ENCODE assay signal across 8 mouse cellular contexts in the genomic region with DNA sequence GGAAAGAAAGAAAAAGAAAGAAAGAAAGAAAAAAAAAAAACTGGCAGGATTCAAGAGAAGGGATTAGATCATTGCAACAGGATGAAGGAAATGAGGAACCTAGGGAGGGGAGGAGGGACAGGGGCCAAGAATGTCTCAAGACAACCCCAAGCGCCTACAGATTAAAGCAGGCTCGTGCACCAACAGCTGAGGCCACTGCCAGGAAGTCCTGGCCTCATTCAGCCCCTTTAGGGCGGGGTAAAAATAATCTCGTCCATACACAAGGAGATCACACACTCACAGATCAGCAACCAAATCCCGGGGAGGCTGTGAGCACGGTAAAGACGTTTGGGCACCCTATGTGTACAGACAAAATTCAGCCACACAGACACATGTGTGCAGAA.
DNase-seq lines count a peak whose midpoint lies in the region; ATAC-seq and TF ChIP-seq lines count a peak whose summit lies in the region.

No protein-coding gene starts in this region.

- DNase-seq in adrenal gland, postnatal 36 days, result peak; percentile 63 to 74
- DNase-seq in adrenal gland, adult 2 months, result no peak
- DNase-seq in ES-E14 (ENCODE audit: low read depth, low spot score) (no peak), liver (peak; percentile 71)
- peak; percentile 79 for DNase-seq in heart, postnatal 25 days (ENCODE audit: low spot score)
- DNase-seq in right cerebral cortex, postnatal 25 days, result no peak

- H3K4me3 ChIP-seq in ES-E14 (ENCODE audit: insufficient read depth in 1 of 2, low read depth in 1 of 2, low read length in 2 of 2, poor library complexity in 1 of 2, severe bottlenecking in 1 of 2), result peak overlapping the region; percentile 4 to 53; a peak in 3 of 4 replicates
- peak overlapping the region; percentile 42 for H3K4me3 ChIP-seq in erythroblast, embryonic 14.5 days (replicated peaks)
- no peak overlapping the region for H3K4me3 ChIP-seq in midbrain, embryonic 15.5 days

- peak; percentile 17 for ATAC-seq in midbrain, embryonic 15.5 days (replicated peaks)

- H3K27me3 ChIP-seq in erythroblast, embryonic 14.5 days (ENCODE audit: control insufficient read depth), result peaks cover 45% of the 10 kb centered on the region
- H3K27me3 ChIP-seq in midbrain, embryonic 15.5 days (replicated peaks), result no peaks in the 10 kb centered on the region

- H3K36me3 ChIP-seq in ES-E14 (ENCODE audit: control insufficient read depth, insufficient read depth, low read length, poor library complexity, severe bottlenecking), result no peaks in the 10 kb centered on the region
- no peaks in the 10 kb centered on the region for H3K36me3 ChIP-seq in erythroblast, embryonic 14.5 days (ENCODE audit: control insufficient read depth)
- no peaks in the 10 kb centered on the region for H3K36me3 ChIP-seq in midbrain, embryonic 15.5 days (replicated peaks)

- peak overlapping the region; percentile 67 for H3K9ac ChIP-seq in ES-E14 (ENCODE audit: insufficient read depth, low read depth, low read length, poor library complexity, severe bottlenecking)
- peak overlapping the region; percentile 43; the same call in 1 of the 2 replicates for H3K9ac ChIP-seq in midbrain, embryonic 15.5 days

- H3K27ac ChIP-seq in ES-E14 (ENCODE audit: insufficient read depth, low read depth, low read length, poor library complexity, severe bottlenecking), result peak overlapping the region; percentile 97
- peak overlapping the region; percentile 96 for H3K27ac ChIP-seq in midbrain, embryonic 15.5 days

- in situ Hi-C loops in ES-E14 (cut with MboI; ENCODE audit: low sequenced_read_pairs in 2 of 2, unreplicated experiment in 2 of 2), result no loop called here

- H3K4me2 ChIP-seq in midbrain, embryonic 15.5 days, result peak overlapping the region; percentile 37

- peaks cover 20 to 37% of the 10 kb centered on the region in 2 experiments for H3K4me1 ChIP-seq in ES-E14 (ENCODE audit: control insufficient read depth in 2 of 2, insufficient read depth in 2 of 2, low read length in 2 of 2, poor library complexity in 1 of 2)
- H3K4me1 ChIP-seq in erythroblast, embryonic 14.5 days (ENCODE audit: control insufficient read depth), result peaks cover 33% of the 10 kb centered on the region
- H3K4me1 ChIP-seq in midbrain, embryonic 15.5 days, result peaks cover 78% of the 10 kb centered on the region

- WGBS in midbrain, embryonic 15.5 days, result 0% methylated on average over 7 of the region's 7 CpGs

- no peaks in the 10 kb centered on the region for H3K9me3 ChIP-seq in ES-E14 (ENCODE audit: control insufficient read depth, insufficient read depth, low read depth, low read length)
- no peaks in the 10 kb centered on the region for H3K9me3 ChIP-seq in erythroblast, embryonic 14.5 days (ENCODE audit: control insufficient read depth, low read length)
- no peaks in the 10 kb centered on the region for H3K9me3 ChIP-seq in midbrain, embryonic 15.5 days

- intact Hi-C loops in heart, postnatal 25 days (cut with DNase I), result loop anchor here (2.0 kb wide), 2 partner anchors 24 to 32 kb away; no protein-coding TSS in a partner anchor

TF ChIP-seq in ES-E14, 5 proteins besides CTCF, POLR2A, EP300 and RAD21:
- TF ChIP-seq MAFK (IDR thresholded peaks at IDR 0.05; ENCODE audit: insufficient read depth, low read depth, low read length), result no peak
- TF ChIP-seq ZC3H11A (IDR thresholded peaks at IDR 0.05; ENCODE audit: borderline replicate concordance, low read depth, low read length), result no peak
- TF ChIP-seq ZNF384 (IDR thresholded peaks at IDR 0.05; ENCODE audit: low read depth, low read length), result peak; percentile 36; the same call in 1 of the 2 replicates

Comparison
In these comparisons a context has a peak if more than half of its experiments do, and no peak if none do; other contexts are left out.
1. DNase-seq: peak in adrenal gland, postnatal 36 days (2 of 2), heart, postnatal 25 days (single experiment) and liver (single experiment); none in adrenal gland, adult 2 months (single experiment), ES-E14 (single experiment) and right cerebral cortex, postnatal 25 days (single experiment).